ENCODE assay signal across 8 mouse cellular contexts in genomic region chr4:135434395-135434789, GRCm38 (mm10). TPM values are rescaled to one million over a fixed set of nuclear protein-coding genes. Genes with fewer than 3 reads are reported as not detected.
DNase-seq lines count a peak whose midpoint lies in the region; ATAC-seq and TF ChIP-seq lines count a peak whose summit lies in the region.

No protein-coding gene starts in this region.

- peak overlapping the region; percentile 69; the same call in 1 of the 2 replicates for H3K4me3 ChIP-seq in liver, adult 2 months (ENCODE audit: insufficient read depth, low read depth, low read length)
- H3K4me3 ChIP-seq in embryonic facial prominence, embryonic 13.5 days, result peak overlapping the region; percentile 75
- H3K4me3 ChIP-seq in intestine, embryonic 14.5 days (ENCODE audit: low read depth, low read length), result peak overlapping the region; percentile 61
- peak overlapping the region; percentile 77 for H3K4me3 ChIP-seq in neural tube, embryonic 12.5 days

- H3K27ac ChIP-seq in liver, adult 2 months (replicated peaks; ENCODE audit: insufficient read depth, low read depth, low read length), result peak overlapping the region; percentile 59; the same call in 1 of the 2 replicates
- H3K27ac ChIP-seq in embryonic facial prominence, embryonic 13.5 days, result peak overlapping the region; percentile 55
- H3K27ac ChIP-seq in intestine, embryonic 14.5 days (ENCODE audit: low read depth), result peak overlapping the region; percentile 54; the same call in 1 of the 2 replicates
- no peak overlapping the region for H3K27ac ChIP-seq in neural tube, embryonic 12.5 days

- ATAC-seq in embryonic facial prominence, embryonic 13.5 days (ENCODE audit: insufficient number of reproducible peaks, insufficient read depth, low FRiP score, low TSS enrichment, low read depth), result no peak
- peak; percentile 2; the same call in 1 of the 2 replicates for ATAC-seq in intestine, embryonic 14.5 days (replicated peaks; ENCODE audit: low FRiP score, low TSS enrichment, low read depth)
- 0 out of 2 replicates have a peak, but pooled peaks have one; percentile 6 for ATAC-seq in neural tube, embryonic 12.5 days (ENCODE audit: low FRiP score, low read depth)
- no peak for ATAC-seq in frontal cortex, adult (ENCODE audit: low TSS enrichment)

- H3K4me2 ChIP-seq in embryonic facial prominence, embryonic 13.5 days, result peak overlapping the region; percentile 93
- H3K4me2 ChIP-seq in intestine, embryonic 14.5 days (ENCODE audit: low read length), result peak overlapping the region; percentile 96
- H3K4me2 ChIP-seq in neural tube, embryonic 12.5 days (replicated peaks), result peak overlapping the region; percentile 68

- DNase-seq in liver, adult 2 months (ENCODE audit: extremely low read depth, low read depth, low spot score), result no peak
- no peak for DNase-seq in liver
- no peak for DNase-seq in intestine, embryonic 14.5 days (ENCODE audit: low spot score)
- no peak for DNase-seq in urinary bladder, adult 2 months (ENCODE audit: low spot score)
- no peak for DNase-seq in adrenal gland, postnatal 4 days (ENCODE audit: low spot score in 2 of 2)

- peak overlapping the region; percentile 70 for H3K9ac ChIP-seq in liver, adult 2 months (ENCODE audit: low read depth, low read length)
- peak overlapping the region; percentile 85 for H3K9ac ChIP-seq in embryonic facial prominence, embryonic 13.5 days
- peak overlapping the region; percentile 55 for H3K9ac ChIP-seq in intestine, embryonic 14.5 days (ENCODE audit: low read length)
- peak overlapping the region; percentile 78 for H3K9ac ChIP-seq in neural tube, embryonic 12.5 days

- peaks cover 2% of the 10 kb centered on the region; the same call in 1 of the 2 replicates for H3K4me1 ChIP-seq in liver, adult 2 months (ENCODE audit: control insufficient read depth, insufficient read depth, low read length)
- peaks cover 15% of the 10 kb centered on the region for H3K4me1 ChIP-seq in embryonic facial prominence, embryonic 13.5 days
- H3K4me1 ChIP-seq in intestine, embryonic 14.5 days (replicated peaks; ENCODE audit: control insufficient read depth, insufficient read depth, low read length), result peaks cover 9% of the 10 kb centered on the region
- H3K4me1 ChIP-seq in neural tube, embryonic 12.5 days, result peaks cover 10% of the 10 kb centered on the region

- no peak for TF ChIP-seq CTCF in liver, adult 2 months (IDR thresholded peaks at IDR 0.05; ENCODE audit: low read depth, low read length)

- H3K9me3 ChIP-seq in embryonic facial prominence, embryonic 13.5 days, result no peaks in the 10 kb centered on the region
- H3K9me3 ChIP-seq in intestine, embryonic 14.5 days (ENCODE audit: control insufficient read depth, low read length), result no peaks in the 10 kb centered on the region
- no peaks in the 10 kb centered on the region for H3K9me3 ChIP-seq in neural tube, embryonic 12.5 days

- no peaks in the 10 kb centered on the region for H3K27me3 ChIP-seq in liver, adult 2 months (ENCODE audit: control insufficient read depth, insufficient read depth, low read length)
- H3K27me3 ChIP-seq in embryonic facial prominence, embryonic 13.5 days, result no peaks in the 10 kb centered on the region
- H3K27me3 ChIP-seq in intestine, embryonic 14.5 days (replicated peaks; ENCODE audit: control insufficient read depth, insufficient read depth, low read length), result no peaks in the 10 kb centered on the region
- H3K27me3 ChIP-seq in neural tube, embryonic 12.5 days (replicated peaks), result no peaks in the 10 kb centered on the region

- H3K79me2 ChIP-seq in liver, adult 2 months (ENCODE audit: control insufficient read depth, insufficient read depth, low read length), result no peaks in the 10 kb centered on the region

- 38% methylated on average over 11 of the region's 11 CpGs for whole genome bisulfite sequencing in liver, adult 2 months
- WGBS in embryonic facial prominence, embryonic 13.5 days, result 28% methylated on average over 11 of the region's 11 CpGs
- 20% methylated on average over 11 of the region's 11 CpGs for WGBS in intestine, embryonic 14.5 days
- 26% methylated on average over 11 of the region's 11 CpGs for WGBS in neural tube, embryonic 12.5 days

- no peak for TF ChIP-seq POLR2A in liver, adult 2 months (IDR thresholded peaks at IDR 0.05; ENCODE audit: extremely low read depth, insufficient read depth, low read length)

- no peaks in the 10 kb centered on the region for H3K36me3 ChIP-seq in liver, adult 2 months (ENCODE audit: control insufficient read depth, insufficient read depth, low read length)
- H3K36me3 ChIP-seq in embryonic facial prominence, embryonic 13.5 days, result no peaks in the 10 kb centered on the region
- no peaks in the 10 kb centered on the region for H3K36me3 ChIP-seq in intestine, embryonic 14.5 days (ENCODE audit: control insufficient read depth, insufficient read depth, low read length)
- no peaks in the 10 kb centered on the region for H3K36me3 ChIP-seq in neural tube, embryonic 12.5 days

RNA-seq across cellular contexts. Expression of gene Rcan3, which starts 0.7 kb away (rescaled TPM):
- total RNA-seq in liver, adult 2 months (2014; rRNA removed), result 1.1 and 1.7 TPM in 2 replicates
- 1.5 and 1.8 TPM in 2 replicates for polyA plus RNA-seq in liver, adult 2 months (2012; rRNA removed)
- 14.0 and 15.1 TPM in 2 replicates for polyA plus RNA-seq in embryonic facial prominence, embryonic 13.5 days (2015; fragmentation: Nextera tagmentation; extraction: Ambion mirVana)
- 16.1 and 18.4 TPM in 2 replicates for polyA plus RNA-seq in intestine, embryonic 14.5 days (2014; fragmentation: Nextera tagmentation; extraction: Ambion mirVana)
- 21.7 and 22.2 TPM in 2 replicates for polyA plus RNA-seq in neural tube, embryonic 12.5 days (2016; fragmentation: Nextera tagmentation; extraction: Ambion mirVana)
- 18.7 and 20.4 TPM in 2 replicates for polyA plus RNA-seq in urinary bladder, adult 2 months (2012; rRNA removed)
- 10 to 100 TPM; 22.3 to 26.7 TPM for total RNA-seq in adrenal gland, postnatal 4 days (2021)

RNA-seq across cellular contexts. Expression of gene Ncmap, which starts 36.4 kb away (rescaled TPM):
- 0.60 and 3.7 TPM in 2 replicates for total RNA-seq in liver, adult 2 months (2014; rRNA removed)
- 2.8 and 3.6 TPM in 2 replicates for polyA plus RNA-seq in liver, adult 2 months (2012; rRNA removed)
- polyA plus RNA-seq in embryonic facial prominence, embryonic 13.5 days (2015; fragmentation: Nextera tagmentation; extraction: Ambion mirVana), result 6.0 and 7.0 TPM in 2 replicates
- polyA plus RNA-seq in intestine, embryonic 14.5 days (2014; fragmentation: Nextera tagmentation; extraction: Ambion mirVana), result 10.8 and 11.8 TPM in 2 replicates
- polyA plus RNA-seq in neural tube, embryonic 12.5 days (2016; fragmentation: Nextera tagmentation; extraction: Ambion mirVana), result 1.3 and 1.7 TPM in 2 replicates
- polyA plus RNA-seq in urinary bladder, adult 2 months (2012; rRNA removed), result 9.9 and 10.4 TPM in 2 replicates
- 1 to 10 TPM in 1 of 2 experiments, under 1 TPM in 1; 0.93 to 1.2 TPM for total RNA-seq in adrenal gland, postnatal 4 days (2021)

Comparison
In these comparisons a context has a peak if more than half of its experiments do, and no peak if none do; other contexts are left out.
1. ATAC-seq: peak in intestine, embryonic 14.5 days (single experiment) and neural tube, embryonic 12.5 days (single experiment); none in embryonic facial prominence, embryonic 13.5 days (single experiment) and frontal cortex, adult (single experiment).
2. Peak in every context shown above with its lines, with median percentiles within 50 percentile points of each other: H3K4me3 ChIP-seq, H3K9ac ChIP-seq and H3K4me2 ChIP-seq.